Comparison of ENCODE assay signal across 19 mouse cellular contexts in genomic region chr3:105621154-105621553, GRCm38 (mm10).
"Had no signal": no experiment of that assay in that cellular context is flagged by ENCODE, and none has a peak within 500 bp of the region (broad histone marks: within the 10 kb centered on the region; RNA-seq: fewer than 3 reads in every experiment).

No protein-coding gene starts in this region.

- ATAC-seq: midbrain, embryonic 16.5 days had no signal

- H3K9ac ChIP-seq: kidney, embryonic 15.5 days; liver, embryonic 13.5 days; midbrain, embryonic 12.5 days; neural tube, embryonic 13.5 days; stomach, embryonic 15.5 days had no signal

- DNase-seq: kidney, adult 8-10 months; kidney, postnatal 10 days; kidney, postnatal 36 days; layer of hippocampus, postnatal 36 days; liver, embryonic 13.5 days; lung, adult 2 months; lung, postnatal 14 days; lung, postnatal 4 days; right cerebral cortex, adult 18-20 months; right cerebral cortex, postnatal 25 days; spleen, adult 18-20 months; thymus, postnatal 25 days had no signal

- H3K4me2 ChIP-seq: kidney, embryonic 15.5 days; liver, embryonic 13.5 days; midbrain, embryonic 12.5 days; neural tube, embryonic 13.5 days; stomach, embryonic 15.5 days had no signal

- H3K9me3 ChIP-seq: kidney, embryonic 15.5 days; liver, embryonic 13.5 days; midbrain, embryonic 12.5 days; neural tube, embryonic 13.5 days; stomach, embryonic 15.5 days had no signal

- H3K27me3 ChIP-seq: liver, embryonic 13.5 days; midbrain, embryonic 12.5 days; neural tube, embryonic 13.5 days; stomach, embryonic 15.5 days had no signal

- H3K27ac ChIP-seq: kidney, embryonic 15.5 days; left cerebral cortex, adult 2 months; liver, embryonic 13.5 days; midbrain, embryonic 12.5 days; neural tube, embryonic 13.5 days; stomach, embryonic 15.5 days had no signal

- H3K4me1 ChIP-seq: kidney, embryonic 15.5 days; liver, embryonic 13.5 days; neural tube, embryonic 13.5 days; stomach, embryonic 15.5 days had no signal

- H3K36me3 ChIP-seq: kidney, embryonic 15.5 days; liver, embryonic 13.5 days; midbrain, embryonic 12.5 days; neural tube, embryonic 13.5 days; stomach, embryonic 15.5 days had no signal

- H3K4me3 ChIP-seq: kidney, embryonic 15.5 days; left cerebral cortex, adult 2 months; liver, embryonic 13.5 days; midbrain, embryonic 12.5 days; myocyte; neural tube, embryonic 13.5 days; stomach, embryonic 15.5 days had no signal
